Mouse (Mus musculus) thymus, postnatal 36 days (tissue): ENCODE data around the gene Olfr56.

Source experiments
- DNase-seq, 2 experiments: peaks; one replicate each; pipeline ENCODE4 v3.0.0; 2022; ENCODE audit warnings: mixed read lengths in 2 of 2

The Olfr56 gene

GRCm38 (mm10) chr11:49092786-49093185, 114.1 kb downstream of the Olfr56 start:
- DNase-seq = peak in 1 of 2 experiments; percentile 34

- peak; percentile 60 to 67 for DNase-seq
These were observed 115.4 kb downstream of the Olfr56 start for GRCm38 (mm10) chr11:49093861-49094660.

- no peak for DNase-seq
These were observed 116.7 kb downstream of the Olfr56 start for GRCm38 (mm10) chr11:49095367-49095766.

GRCm38 (mm10) chr11:49100409-49100808, 121.7 kb downstream of the Olfr56 start:
- DNase-seq = no peak

- DNase-seq = peak; percentile 53 to 71
These were observed 122.8 kb downstream of the Olfr56 start for GRCm38 (mm10) chr11:49101500-49101899.

GRCm38 (mm10) chr11:49103047-49103693, 124.5 kb downstream of the Olfr56 start:
- DNase-seq = peak; percentile 85 to 90

GRCm38 (mm10) chr11:49105752-49106151, 127.1 kb downstream of the Olfr56 start:
- no peak for DNase-seq

GRCm38 (mm10) chr11:49107650-49108537, 129.2 kb downstream of the Olfr56 start:
- no peak for DNase-seq

GRCm38 (mm10) chr11:49108833-49109232, 130.1 kb downstream of the Olfr56 start:
- peak; percentile 46 to 50 for DNase-seq

GRCm38 (mm10) chr11:49111000-49111399, 132.3 kb downstream of the Olfr56 start:
- no peak for DNase-seq

GRCm38 (mm10) chr11:49112624-49113219, 134.0 kb downstream of the Olfr56 start:
- no peak for DNase-seq

GRCm38 (mm10) chr11:49114158-49114557, 135.5 kb downstream of the Olfr56 start:
- no peak for DNase-seq

GRCm38 (mm10) chr11:49114774-49115173, 136.1 kb downstream of the Olfr56 start, which contains the start of gene Olfr1396:
Gene Olfr1396, minus strand, starts transcription at chr11:49114874.
- no peak for DNase-seq

GRCm38 (mm10) chr11:49119635-49120034, 140.9 kb downstream of the Olfr56 start:
- no peak for DNase-seq

- no peak for DNase-seq
These were observed 145.5 kb downstream of the Olfr56 start for GRCm38 (mm10) chr11:49124169-49124568.

GRCm38 (mm10) chr11:49141974-49142373, 163.3 kb downstream of the Olfr56 start, which contains the start of gene Olfr1395:
Gene Olfr1395, plus strand, starts transcription at chr11:49142274.
- DNase-seq = no peak

- no peak for DNase-seq
These were observed 175.4 kb downstream of the Olfr56 start, which contains the start of gene Olfr1394 for GRCm38 (mm10) chr11:49154077-49154476. Gene Olfr1394, plus strand, starts transcription at chr11:49154377.

GRCm38 (mm10) chr11:49156821-49157814, 178.4 kb downstream of the Olfr56 start:
- DNase-seq = no peak

GRCm38 (mm10) chr11:49168839-49169611, 190.3 kb downstream of the Olfr56 start:
- peak in 1 of 2 experiments; percentile 8 for DNase-seq

- no peak for DNase-seq
These were observed 191.9 kb downstream of the Olfr56 start for GRCm38 (mm10) chr11:49170576-49170975.
